Mouse (Mus musculus): Measurements from ENCODE around the gene Lipo2.
"Not testable (repeated sequence)": the region's sequence is repeated elsewhere in the genome, so short reads cannot be mapped to it uniquely, and the experiment has no call there.

Gene Lipo2

DNA sequence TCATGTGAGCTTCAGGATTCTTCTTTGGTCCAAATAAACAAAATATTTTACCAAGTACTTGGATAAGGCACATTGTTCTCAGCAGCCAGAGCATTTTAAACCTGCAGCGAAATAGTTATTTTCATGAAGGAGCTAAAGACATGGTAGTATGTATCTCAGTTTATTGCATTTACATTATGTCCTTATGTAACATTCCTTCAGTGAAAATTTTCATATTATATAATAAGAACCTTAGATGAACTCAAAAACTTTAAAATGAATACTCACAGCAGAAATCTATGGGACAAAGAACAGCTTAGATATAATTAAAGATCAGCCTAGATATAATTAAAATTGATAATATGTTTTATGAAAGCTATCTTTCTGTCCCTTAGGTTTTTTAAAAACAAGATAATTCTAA is at the start of gene Lipo2:
Lipo2 (minus strand) TSS at position 101 of the 400 bp plus-strand sequence.
- DNase-seq (ENCODE audit: low spot score in 2 of 2), result not testable (repeated sequence)

DNA sequence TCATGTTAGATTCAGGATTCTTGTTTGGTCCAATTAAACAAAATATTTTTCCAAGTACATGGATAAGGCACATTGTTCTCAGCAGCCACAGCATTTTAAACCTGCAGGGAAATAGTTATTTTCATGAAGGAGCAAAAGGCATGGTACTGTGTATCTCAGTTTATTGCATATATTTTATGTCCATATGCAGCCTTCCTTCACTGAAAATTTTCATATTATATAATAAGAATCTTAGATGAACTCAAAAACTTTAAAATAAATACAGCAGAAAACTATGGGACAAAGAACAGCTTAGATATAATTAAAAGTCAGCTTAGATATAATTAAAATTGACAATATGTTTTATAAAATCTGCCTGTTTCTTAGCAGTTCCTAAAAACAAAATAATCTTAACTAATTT is 36.2 kb upstream of the Lipo2 start, which contains the start of gene Lipo1:
Lipo1 (minus strand) TSS at position 101 of the 400 bp plus-strand sequence.
- DNase-seq (ENCODE audit: low spot score in 2 of 2), result not testable (repeated sequence)

DNA sequence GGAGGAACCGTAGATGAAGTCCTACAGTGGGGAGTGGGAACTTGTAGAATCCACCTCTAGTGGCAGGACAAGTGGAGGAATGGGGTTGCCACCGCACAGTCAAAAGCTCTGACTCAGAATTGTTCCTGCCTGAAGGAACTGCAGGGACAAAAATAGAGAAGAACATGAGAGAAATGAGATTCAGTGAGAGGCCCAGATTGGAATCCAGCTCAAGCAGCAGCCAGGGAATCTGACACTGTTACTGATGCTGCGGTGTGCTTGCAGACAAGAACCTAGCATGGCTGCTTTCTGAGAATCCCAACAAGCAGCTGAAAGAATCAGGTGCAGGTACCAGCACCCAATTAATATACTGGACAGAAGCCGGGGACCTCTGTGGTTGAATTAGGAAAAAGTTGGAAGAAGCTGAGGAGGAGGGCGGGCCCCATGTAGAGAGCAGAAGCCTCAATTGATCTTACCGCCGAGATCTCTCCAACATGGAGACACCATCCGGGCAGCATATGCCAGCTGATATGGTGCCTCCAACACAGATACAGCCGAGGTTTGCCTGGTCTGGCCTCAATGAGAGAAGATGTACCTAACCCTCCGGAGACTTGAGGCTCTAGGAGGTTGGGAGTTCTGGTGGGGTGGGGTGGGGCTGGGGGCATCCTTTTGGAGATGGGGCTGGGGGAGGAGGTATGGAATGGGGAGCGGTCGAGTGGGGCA is 35.6 kb upstream of the Lipo2 start:
- DNase-seq (ENCODE audit: low spot score in 2 of 2), result no peak

GRCm38 (mm10) chr19:33761287-33762086 is 10.3 kb upstream of the Lipo2 start, which contains the start of gene Lipo3:
Lipo3 (minus strand) TSS chr19:33761951.
- DNase-seq (ENCODE audit: low spot score in 2 of 2), result peak; percentile 8 to 11

Measured in thymus, postnatal 10 days (tissue).